Comparison of ENCODE assay signal across 17 mouse cellular contexts in the genomic region with DNA sequence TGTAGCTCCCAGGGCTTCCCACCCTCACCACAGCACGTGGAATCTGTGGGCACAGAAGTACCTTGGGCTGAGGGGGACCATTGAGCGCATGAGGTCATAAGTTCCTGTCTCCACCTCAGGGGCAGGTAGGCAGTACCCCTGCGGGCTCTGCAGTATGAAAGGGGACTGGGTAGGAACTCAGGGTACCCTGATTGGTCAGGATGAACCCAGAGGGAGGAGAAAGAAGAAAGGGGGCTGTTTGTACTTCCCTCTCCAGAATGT. TPM values are rescaled to one million over a fixed set of nuclear protein-coding genes. Genes with fewer than 3 reads are reported as not detected.
DNase-seq lines count a peak whose midpoint lies in the region; ATAC-seq and TF ChIP-seq lines count a peak whose summit lies in the region.
"Had no signal": no experiment of that assay in that cellular context is flagged by ENCODE, and none has a peak within 500 bp of the region (broad histone marks: within the 10 kb centered on the region; RNA-seq: fewer than 3 reads in every experiment).

No protein-coding gene starts in this region.

- TF ChIP-seq CTCF in lung, embryonic 14.5 days (IDR thresholded peaks at IDR 0.05; ENCODE audit: low read depth): no peak
- no peak for TF ChIP-seq CTCF in stomach, postnatal 0 days (IDR thresholded peaks at IDR 0.05; ENCODE audit: low read depth)

- ATAC-seq in heart, embryonic 11.5 days (replicated peaks; ENCODE audit: insufficient number of reproducible peaks, low FRiP score, low TSS enrichment): 0 out of 2 replicates have a peak, but pooled peaks have one; percentile 40
- ATAC-seq in lung, embryonic 14.5 days (ENCODE audit: insufficient read depth): no peak; the same call in 1 of the 2 replicates
- ATAC-seq in forebrain, embryonic 15.5 days (replicated peaks): no peak
- ATAC-seq in stomach, postnatal 0 days (ENCODE audit: low FRiP score, low TSS enrichment): no peak
- ATAC-seq: liver, embryonic 12.5 days had no signal

- no peak for DNase-seq in heart, postnatal 25 days (ENCODE audit: low spot score)
- DNase-seq in lung, embryonic 14.5 days: no peak
- DNase-seq in lung, postnatal 4 days: no peak
- DNase-seq in stomach, postnatal 0 days (ENCODE audit: low spot score): no peak
- DNase-seq in adrenal gland, adult 2 months: no peak
- no peak for DNase-seq in right cerebral cortex, postnatal 36 days (ENCODE audit: low spot score in 2 of 2)
- DNase-seq: cerebellum, postnatal 14 days; gastrocnemius, postnatal 14 days; kidney, postnatal 4 days; right cerebral cortex, postnatal 4 days had no signal

- no peaks in the 10 kb centered on the region for H3K27me3 ChIP-seq in heart, embryonic 11.5 days (ENCODE audit: control insufficient read depth, insufficient read depth, low read length)
- no peaks in the 10 kb centered on the region for H3K27me3 ChIP-seq in lung, embryonic 14.5 days (ENCODE audit: insufficient read depth, low read length)
- H3K27me3 ChIP-seq in forebrain, embryonic 15.5 days: no peaks in the 10 kb centered on the region
- H3K27me3 ChIP-seq in stomach, postnatal 0 days (ENCODE audit: control insufficient read depth, insufficient read depth, low read length): no peaks in the 10 kb centered on the region
- H3K27me3 ChIP-seq: hindbrain, embryonic 15.5 days had no signal

- H3K27ac ChIP-seq in heart, embryonic 11.5 days (ENCODE audit: low read depth, low read length): peak overlapping the region; percentile 73
- H3K27ac ChIP-seq in lung, embryonic 14.5 days (ENCODE audit: low read depth): peak overlapping the region; percentile 82
- H3K27ac ChIP-seq in forebrain, embryonic 15.5 days (replicated peaks): peak overlapping the region; percentile 64
- peak overlapping the region; percentile 65; the same call in 1 of the 2 replicates for H3K27ac ChIP-seq in stomach, postnatal 0 days (replicated peaks)
- H3K27ac ChIP-seq: hindbrain, embryonic 15.5 days; liver, embryonic 12.5 days had no signal

- no peaks in the 10 kb centered on the region for H3K36me3 ChIP-seq in heart, embryonic 11.5 days (ENCODE audit: control insufficient read depth, insufficient read depth, low read length)
- H3K36me3 ChIP-seq in lung, embryonic 14.5 days (ENCODE audit: insufficient read depth): no peaks in the 10 kb centered on the region
- H3K36me3 ChIP-seq in forebrain, embryonic 15.5 days: no peaks in the 10 kb centered on the region
- no peaks in the 10 kb centered on the region for H3K36me3 ChIP-seq in stomach, postnatal 0 days (ENCODE audit: control insufficient read depth, insufficient read depth, low read length)
- H3K36me3 ChIP-seq: hindbrain, embryonic 15.5 days; liver, embryonic 12.5 days had no signal

- no peak for TF ChIP-seq EP300 in stomach, postnatal 0 days (optimal IDR thresholded peaks at IDR 0.05)

- no peaks in the 10 kb centered on the region; the same call in 1 of the 2 replicates for H3K9me3 ChIP-seq in heart, embryonic 11.5 days (replicated peaks; ENCODE audit: control insufficient read depth, low read length)
- H3K9me3 ChIP-seq in lung, embryonic 14.5 days (ENCODE audit: low read depth, low read length): peaks cover 6% of the 10 kb centered on the region; the same call in 1 of the 2 replicates
- no peaks in the 10 kb centered on the region for H3K9me3 ChIP-seq in forebrain, embryonic 15.5 days
- no peaks in the 10 kb centered on the region for H3K9me3 ChIP-seq in stomach, postnatal 0 days (ENCODE audit: control insufficient read depth, low read length)
- H3K9me3 ChIP-seq: hindbrain, embryonic 15.5 days; liver, embryonic 12.5 days had no signal

- H3K4me1 ChIP-seq in heart, embryonic 11.5 days (ENCODE audit: control insufficient read depth, insufficient read depth, low read length): peaks cover 16% of the 10 kb centered on the region
- peaks cover 15% of the 10 kb centered on the region; the same call in 1 of the 2 replicates for H3K4me1 ChIP-seq in lung, embryonic 14.5 days (ENCODE audit: insufficient read depth)
- H3K4me1 ChIP-seq in forebrain, embryonic 15.5 days: peaks cover 7% of the 10 kb centered on the region
- H3K4me1 ChIP-seq in stomach, postnatal 0 days (replicated peaks; ENCODE audit: control insufficient read depth, insufficient read depth): peaks cover 2% of the 10 kb centered on the region; the same call in 1 of the 2 replicates

- intact Hi-C loops in heart, postnatal 25 days (cut with DNase I): no loop called here

- 27% methylated on average over 3 of the region's 3 CpGs for WGBS in heart, embryonic 11.5 days (ENCODE audit: insufficient replicate concordance)
- 32% methylated on average over 3 of the region's 3 CpGs for WGBS in lung, embryonic 14.5 days
- WGBS in forebrain, embryonic 15.5 days: 63% methylated on average over 3 of the region's 3 CpGs
- WGBS in stomach, postnatal 0 days: 42% methylated on average over 3 of the region's 3 CpGs

- H3K4me2 ChIP-seq in heart, embryonic 11.5 days: no peak overlapping the region
- H3K4me2 ChIP-seq in lung, embryonic 14.5 days: no peak overlapping the region
- no peak overlapping the region for H3K4me2 ChIP-seq in forebrain, embryonic 15.5 days (replicated peaks)
- no peak overlapping the region for H3K4me2 ChIP-seq in stomach, postnatal 0 days (replicated peaks; ENCODE audit: low read depth)
- H3K4me2 ChIP-seq: hindbrain, embryonic 15.5 days; liver, embryonic 12.5 days had no signal

- no peak overlapping the region for H3K4me3 ChIP-seq in heart, embryonic 11.5 days (ENCODE audit: low read depth, low read length)
- no peak overlapping the region for H3K4me3 ChIP-seq in lung, embryonic 14.5 days (ENCODE audit: low read depth, low read length)
- no peak overlapping the region for H3K4me3 ChIP-seq in forebrain, embryonic 15.5 days
- H3K4me3 ChIP-seq in stomach, postnatal 0 days (ENCODE audit: low read depth, low read length): no peak overlapping the region
- H3K4me3 ChIP-seq: erythroblast, embryonic 14.5 days; hindbrain, embryonic 15.5 days; liver, embryonic 12.5 days had no signal

- peak overlapping the region; percentile 58 for H3K9ac ChIP-seq in heart, embryonic 11.5 days (ENCODE audit: low read depth, low read length)
- H3K9ac ChIP-seq in lung, embryonic 14.5 days: no peak overlapping the region
- no peak overlapping the region for H3K9ac ChIP-seq in forebrain, embryonic 15.5 days (replicated peaks)
- no peak overlapping the region for H3K9ac ChIP-seq in stomach, postnatal 0 days (ENCODE audit: low read length)
- H3K9ac ChIP-seq: hindbrain, embryonic 15.5 days; liver, embryonic 12.5 days had no signal

RNA-seq across cellular contexts. Expression of gene Mb, which starts 6.3 kb away (rescaled TPM):
- 138 and 139 TPM in 2 replicates for polyA plus RNA-seq in heart, embryonic 11.5 days (2014; fragmentation: Nextera tagmentation; extraction: Ambion mirVana)
- over 10,000 TPM; 17,245 to 18,320 TPM for total RNA-seq in heart, postnatal 25 days (2021)
- 0.51 and 1.3 TPM in 2 replicates for polyA plus RNA-seq in lung, embryonic 14.5 days (2014; fragmentation: Nextera tagmentation; extraction: Ambion mirVana)
- polyA plus RNA-seq in forebrain, embryonic 15.5 days (2015; fragmentation: Nextera tagmentation; extraction: Ambion mirVana): 0.31 TPM in 1 of 2 replicates, not detected in the other
- polyA plus RNA-seq in stomach, postnatal 0 days (2015; fragmentation: Nextera tagmentation; extraction: Ambion mirVana): 0.91 and 1.1 TPM in 2 replicates
- 1 to 10 TPM in 1 of 2 experiments, not detected in 1; 1.8 TPM for total RNA-seq in adrenal gland, adult 2 months (2021)
- polyA plus RNA-seq in adrenal gland, adult 2 months (2012; rRNA removed): 0.46 TPM in 1 of 2 replicates, not detected in the other
- total RNA-seq: monocyte, adult 5-6 weeks; neutrophil, adult 5-6 weeks had no signal
- polyA plus RNA-seq: erythroblast, embryonic 14.5 days had no signal

RNA-seq across cellular contexts. Expression of gene Apol6, which starts 12.2 kb away (rescaled TPM):
- 0.16 and 0.52 TPM in 2 replicates for polyA plus RNA-seq in heart, embryonic 11.5 days (2014; fragmentation: Nextera tagmentation; extraction: Ambion mirVana)
- total RNA-seq in heart, postnatal 25 days (2021): under 1 TPM; 0.67 to 0.86 TPM
- 0.09 and 0.12 TPM in 2 replicates for polyA plus RNA-seq in lung, embryonic 14.5 days (2014; fragmentation: Nextera tagmentation; extraction: Ambion mirVana)
- polyA plus RNA-seq in forebrain, embryonic 15.5 days (2015; fragmentation: Nextera tagmentation; extraction: Ambion mirVana): not detected in 2 replicates
- 0.25 and 0.51 TPM in 2 replicates for polyA plus RNA-seq in stomach, postnatal 0 days (2015; fragmentation: Nextera tagmentation; extraction: Ambion mirVana)
- 10 to 100 TPM; 11.8 to 28.0 TPM for total RNA-seq in adrenal gland, adult 2 months (2021)
- 17.5 and 21.1 TPM in 2 replicates for polyA plus RNA-seq in adrenal gland, adult 2 months (2012; rRNA removed)
- total RNA-seq: monocyte, adult 5-6 weeks; neutrophil, adult 5-6 weeks had no signal
- polyA plus RNA-seq: hindbrain, embryonic 15.5 days had no signal

Comparison
In these comparisons a context has a peak if more than half of its experiments do, and no peak if none do; other contexts are left out.
1. RNA of gene Mb, which starts 6.3 kb away (polyA plus RNA-seq): 138 to 139 TPM in heart, embryonic 11.5 days; 0.51 to 1.3 TPM in lung, embryonic 14.5 days, 0.91 to 1.1 TPM in stomach, postnatal 0 days, 0.31 TPM in forebrain, embryonic 15.5 days and 0.46 TPM in adrenal gland, adult 2 months; every median in the first group is over 10 times any median in the second.
2. RNA of gene Apol6, which starts 12.2 kb away (polyA plus RNA-seq): 17.5 to 21.1 TPM in adrenal gland, adult 2 months; 0.25 to 0.51 TPM in stomach, postnatal 0 days, 0.16 to 0.52 TPM in heart, embryonic 11.5 days, 0.09 to 0.12 TPM in lung, embryonic 14.5 days and not detected in forebrain, embryonic 15.5 days; every median in the first group is over 10 times any median in the second.
3. Peak in every context shown above with its lines, with median percentiles within 50 percentile points of each other: H3K27ac ChIP-seq.